Mouse (Mus musculus) brain, embryonic 14.5 days (tissue): ENCODE measurements around the gene Mcm3.

Source experiments
- CTCF ChIP-seq: fragments of 200-500 bp; IDR thresholded peaks from 2 replicates; pipeline ENCODE4 v1.5.1; 2012; ENCODE audit warnings: inconsistent platforms, mild to moderate bottlenecking, moderate library complexity, borderline replicate concordance; ENCODE audit not compliant: insufficient read depth, insufficient read length; ENCODE audit errors: extremely low read depth
- POLR2A ChIP-seq: fragments of 200-500 bp; IDR thresholded peaks from 2 replicates; pipeline ENCODE4 v1.6.1; 2012; ENCODE audit warnings: mild to moderate bottlenecking, inconsistent platforms, borderline replicate concordance; ENCODE audit not compliant: poor library complexity, insufficient read depth, insufficient read length, severe bottlenecking; ENCODE audit errors: extremely low read depth

- TF ChIP-seq CTCF (no peak), POLR2A (no peak)
Observed at GRCm38 (mm10) chr1:20828061-20828460, 7.9 kb upstream of the Mcm3 start.
